Mouse (Mus musculus): Measurements from ENCODE around the gene Tmem143. TPM values are rescaled to one million over a fixed set of nuclear protein-coding genes. Genes with fewer than 3 reads are reported as not detected.
"Not testable (repeated sequence)": the region's sequence is repeated elsewhere in the genome, so short reads cannot be mapped to it uniquely, and the experiment has no call there.

Tmem143 gene
- polyA plus RNA-seq, 1 experiment from 2014 or later = 6.2 TPM

- Histone ChIP-seq H3K27ac (no peak overlapping the region), H3K4me1 (replicated peaks) (peaks cover 9% of the 10 kb centered on the region; the same call in 1 of the 2 replicates), H3K9me3 (no peaks in the 10 kb centered on the region; the same call in 1 of the 2 replicates), H3K36me3 (no peaks in the 10 kb centered on the region; the same call in 1 of the 2 replicates), H3K4me3 (no peak overlapping the region), H3K9ac (no peak overlapping the region), H3K27me3 (peaks cover 29% of the 10 kb centered on the region), H3K4me2 (peak overlapping the region; percentile 33; the same call in 1 of the 2 replicates)
- WGBS = 13% methylated on average over 19 of the region's 23 CpGs
- no peak for ATAC-seq (ENCODE audit: low FRiP score)
Observed at GRCm38 (mm10) chr7:45928626-45929295, 32.0 kb downstream of the Tmem143 start.

- 83% methylated on average over 1 of the region's 1 CpGs for WGBS
- no peaks in the 10 kb centered on the region; the same call in 1 of the 2 replicates for H3K9me3 ChIP-seq
- no peak overlapping the region for H3K9ac ChIP-seq
- H3K4me2 ChIP-seq = no peak overlapping the region
- H3K27me3 ChIP-seq = peaks cover 29% of the 10 kb centered on the region
- no peaks in the 10 kb centered on the region; the same call in 1 of the 2 replicates for H3K36me3 ChIP-seq
- H3K27ac ChIP-seq = no peak overlapping the region
- ATAC-seq (ENCODE audit: low FRiP score) = no peak
- no peak overlapping the region for H3K4me3 ChIP-seq
- 0 out of 2 replicates have a peak, but pooled peaks cover 3% of the 10 kb centered on the region for H3K4me1 ChIP-seq (replicated peaks)
Observed at GRCm38 (mm10) chr7:45929688-45930087, 32.9 kb downstream of the Tmem143 start.

DNA sequence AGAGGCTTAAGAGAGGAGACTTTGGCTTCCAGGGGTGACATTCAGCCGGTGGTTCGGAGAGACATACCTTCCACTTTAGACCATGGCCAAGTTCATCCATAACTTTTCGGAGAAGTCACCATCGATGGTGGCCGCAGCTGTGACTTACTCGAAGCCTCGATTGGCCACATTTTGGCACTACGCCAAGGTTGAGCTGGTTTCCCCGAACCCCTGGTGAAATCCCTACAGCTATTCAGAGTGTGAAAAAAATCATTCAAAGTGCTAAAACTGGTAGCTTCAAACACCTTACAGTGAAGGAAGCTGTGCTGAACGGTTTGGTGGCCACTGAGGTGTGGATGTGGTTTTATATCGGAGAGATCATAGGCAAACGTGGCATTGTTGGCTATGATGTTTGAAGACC lies 37.0 kb downstream of the Tmem143 start:
- not testable (repeated sequence) for H3K27ac ChIP-seq; H3K4me3 ChIP-seq; ATAC-seq (ENCODE audit: low FRiP score); H3K9me3 ChIP-seq; H3K27me3 ChIP-seq; H3K4me2 ChIP-seq; H3K36me3 ChIP-seq; H3K4me1 ChIP-seq (replicated peaks); H3K9ac ChIP-seq
- WGBS = 89% methylated on average over 12 of the region's 12 CpGs

DNA sequence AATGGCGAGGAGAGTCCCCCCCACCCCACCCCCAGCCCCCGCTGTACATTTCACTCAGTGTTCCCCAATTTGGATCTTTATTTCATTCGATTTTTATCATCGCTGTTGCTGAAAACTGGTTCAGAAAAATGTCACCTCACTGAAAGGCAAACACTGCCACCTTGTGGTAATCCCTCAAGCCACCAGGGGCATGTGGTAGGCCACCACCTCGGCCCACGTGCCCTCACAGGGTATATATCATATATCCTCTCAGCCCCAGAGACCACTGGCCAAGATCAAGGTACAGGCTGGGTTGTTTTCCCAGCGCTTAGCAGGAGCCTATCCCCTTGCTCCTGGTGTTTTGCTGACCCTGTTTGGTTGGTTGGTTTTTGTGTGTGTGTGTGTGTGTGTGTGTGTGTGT lies 38.4 kb downstream of the Tmem143 start:
- H3K4me1 ChIP-seq (replicated peaks) = no peaks in the 10 kb centered on the region
- no peaks in the 10 kb centered on the region for H3K36me3 ChIP-seq
- no peak overlapping the region for H3K4me2 ChIP-seq
- no peak for ATAC-seq (ENCODE audit: low FRiP score)
- H3K27me3 ChIP-seq = no peaks in the 10 kb centered on the region
- 31% methylated on average over 7 of the region's 7 CpGs for WGBS
- H3K27ac ChIP-seq = no peak overlapping the region
- no peaks in the 10 kb centered on the region; the same call in 1 of the 2 replicates for H3K9me3 ChIP-seq
- no peak overlapping the region for H3K4me3 ChIP-seq
- H3K9ac ChIP-seq = no peak overlapping the region

DNA sequence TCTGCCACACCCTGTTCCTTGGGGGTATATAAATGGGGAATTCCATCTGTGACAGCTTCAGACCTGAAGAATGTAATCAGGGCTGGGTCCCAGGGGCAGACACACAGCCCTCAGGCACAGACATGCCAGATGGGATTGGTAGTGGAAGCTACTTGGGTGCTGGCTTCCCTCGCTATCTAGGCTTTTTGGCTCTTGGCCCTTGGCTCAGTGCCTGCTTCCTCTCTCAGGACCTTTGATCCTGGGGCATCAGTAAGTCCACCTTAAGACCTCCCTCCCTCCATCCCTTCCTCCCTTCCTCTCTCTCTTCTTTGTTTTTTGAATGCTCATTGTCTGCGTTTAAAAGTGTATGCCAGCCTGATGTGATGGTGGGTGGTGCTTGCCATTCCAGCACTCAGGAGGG lies 43.1 kb downstream of the Tmem143 start:
- Histone ChIP-seq H3K4me2 (no peak overlapping the region), H3K4me1 (replicated peaks) (no peaks in the 10 kb centered on the region), H3K9ac (no peak overlapping the region), H3K27me3 (no peaks in the 10 kb centered on the region), H3K9me3 (no peaks in the 10 kb centered on the region), H3K36me3 (no peaks in the 10 kb centered on the region), H3K4me3 (no peak overlapping the region), H3K27ac (no peak overlapping the region)
- ATAC-seq (ENCODE audit: low FRiP score) = no peak
- 41% methylated on average over 2 of the region's 2 CpGs for WGBS

- H3K4me3 ChIP-seq = no peak overlapping the region
- H3K27me3 ChIP-seq = no peaks in the 10 kb centered on the region
- H3K27ac ChIP-seq = no peak overlapping the region
- ATAC-seq (ENCODE audit: low FRiP score) = no peak
- H3K36me3 ChIP-seq = no peaks in the 10 kb centered on the region
- 90% methylated on average over 9 of the region's 9 CpGs for WGBS
- no peaks in the 10 kb centered on the region for H3K4me1 ChIP-seq (replicated peaks)
- H3K4me2 ChIP-seq = no peak overlapping the region
- no peak overlapping the region for H3K9ac ChIP-seq
- H3K9me3 ChIP-seq = no peaks in the 10 kb centered on the region
Observed at GRCm38 (mm10) chr7:45941986-45942385, 45.2 kb downstream of the Tmem143 start.

DNA sequence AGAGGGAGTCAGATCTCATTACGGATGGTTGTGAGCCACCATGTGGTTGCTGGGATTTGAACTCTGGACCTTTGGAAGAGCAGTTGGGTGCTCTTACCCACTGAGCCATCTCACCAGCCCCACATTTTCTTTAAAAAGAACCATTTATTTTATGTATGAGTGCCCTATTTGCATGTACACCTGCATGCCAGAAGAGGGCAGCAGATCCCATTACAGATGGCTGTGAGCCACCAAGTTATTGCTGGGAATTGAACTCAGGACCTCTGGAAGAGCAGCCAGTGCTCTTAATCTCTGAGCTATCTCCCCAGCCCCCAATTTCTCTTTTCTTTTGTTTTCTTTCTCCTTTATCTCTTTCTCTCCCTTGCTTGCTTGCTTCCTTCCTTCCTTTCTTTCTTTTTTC lies 46.5 kb downstream of the Tmem143 start:
- H3K9ac ChIP-seq; H3K27ac ChIP-seq; H3K4me3 ChIP-seq; H3K4me2 ChIP-seq; ATAC-seq (ENCODE audit: low FRiP score); H3K9me3 ChIP-seq; H3K36me3 ChIP-seq; H3K27me3 ChIP-seq; H3K4me1 ChIP-seq (replicated peaks): not testable (repeated sequence)
- 78% methylated on average over 1 of the region's 1 CpGs for WGBS

DNA sequence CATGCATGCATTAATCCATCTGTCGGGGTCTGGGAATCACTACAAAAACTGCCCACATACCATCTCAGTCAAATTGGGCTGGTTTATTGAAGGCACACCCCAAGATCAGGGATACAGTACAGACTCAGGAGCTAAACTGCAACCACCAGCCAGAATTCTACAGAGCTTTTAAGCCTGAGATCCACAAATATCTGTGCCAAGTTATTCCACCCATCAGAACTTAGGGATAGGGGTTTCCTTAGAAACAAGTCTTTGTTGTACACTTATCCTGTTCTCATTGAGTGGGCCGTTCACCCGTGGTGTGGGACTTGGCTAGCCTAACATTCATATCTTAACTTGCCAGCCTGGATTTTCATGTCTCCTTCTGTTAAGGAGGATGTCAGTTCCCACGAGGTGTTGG lies 52.3 kb downstream of the Tmem143 start:
- no peaks in the 10 kb centered on the region for H3K36me3 ChIP-seq
- H3K4me1 ChIP-seq (replicated peaks) = no peaks in the 10 kb centered on the region
- ATAC-seq (ENCODE audit: low FRiP score) = no peak
- 82% methylated on average over 4 of the region's 4 CpGs for WGBS
- H3K27ac ChIP-seq = no peak overlapping the region
- H3K27me3 ChIP-seq = no peaks in the 10 kb centered on the region
- no peak overlapping the region for H3K4me2 ChIP-seq
- H3K9me3 ChIP-seq = no peaks in the 10 kb centered on the region
- no peak overlapping the region for H3K9ac ChIP-seq
- no peak overlapping the region for H3K4me3 ChIP-seq

DNA sequence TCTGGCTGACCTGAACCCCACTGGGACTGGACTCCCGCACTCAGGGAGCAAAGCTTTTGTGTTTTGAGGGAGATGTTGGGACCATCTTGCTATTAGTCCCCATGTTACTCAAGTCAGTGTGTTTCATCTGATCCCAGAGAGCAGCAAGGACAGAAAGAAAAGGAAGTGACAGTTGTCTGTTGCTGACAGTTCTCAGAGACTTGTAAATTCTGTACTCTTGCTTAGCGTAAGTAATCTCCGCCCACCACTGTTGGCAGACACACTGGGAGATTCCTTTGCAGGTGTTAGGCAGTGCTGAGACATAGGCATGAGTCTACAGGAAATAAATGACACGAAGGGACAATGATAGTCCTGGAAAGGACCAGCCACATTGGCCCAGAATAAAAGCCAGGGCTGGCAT lies 59.9 kb downstream of the Tmem143 start:
- 72% methylated on average over 4 of the region's 4 CpGs for WGBS
- Histone ChIP-seq H3K27ac (no peak overlapping the region), H3K9me3 (no peaks in the 10 kb centered on the region), H3K9ac (no peak overlapping the region), H3K36me3 (no peaks in the 10 kb centered on the region), H3K27me3 (no peaks in the 10 kb centered on the region), H3K4me3 (no peak overlapping the region), H3K4me1 (replicated peaks) (no peaks in the 10 kb centered on the region), H3K4me2 (no peak overlapping the region)
- no peak for ATAC-seq (ENCODE audit: low FRiP score)

Other genes with a start within 250 kb of the Tmem143 start
- 0.09 and 0.38 TPM in 2 replicates for gene Fut2, start 230.5 kb upstream of the Tmem143 start, polyA plus RNA-seq (2015; fragmentation: Nextera tagmentation; extraction: Ambion mirVana)
- 2.3 and 2.6 TPM in 2 replicates for gene Ntn5, start 212.9 kb upstream of the Tmem143 start, polyA plus RNA-seq (2015; fragmentation: Nextera tagmentation; extraction: Ambion mirVana)
- gene Sec1, start 202.5 kb upstream of the Tmem143 start, polyA plus RNA-seq (2015; fragmentation: Nextera tagmentation; extraction: Ambion mirVana) = 0.40 and 0.86 TPM in 2 replicates
- 38.5 and 41.6 TPM in 2 replicates for gene Car11, start 197.1 kb upstream of the Tmem143 start, polyA plus RNA-seq (2015; fragmentation: Nextera tagmentation; extraction: Ambion mirVana)
- 2.9 and 3.6 TPM in 2 replicates for gene Dbp, start 191.9 kb upstream of the Tmem143 start, polyA plus RNA-seq (2015; fragmentation: Nextera tagmentation; extraction: Ambion mirVana)
- 626 and 633 TPM in 2 replicates for gene Rpl18, start 181.5 kb upstream of the Tmem143 start, polyA plus RNA-seq (2015; fragmentation: Nextera tagmentation; extraction: Ambion mirVana)
- gene Sphk2, start 178.9 kb upstream of the Tmem143 start, polyA plus RNA-seq (2015; fragmentation: Nextera tagmentation; extraction: Ambion mirVana) = 24.1 and 25.0 TPM in 2 replicates
- 0.48 and 0.83 TPM in 2 replicates for gene Fam83e, start 175.7 kb upstream of the Tmem143 start, polyA plus RNA-seq (2015; fragmentation: Nextera tagmentation; extraction: Ambion mirVana)
- not detected in 2 replicates for gene Spaca4, start 171.1 kb upstream of the Tmem143 start, polyA plus RNA-seq (2015; fragmentation: Nextera tagmentation; extraction: Ambion mirVana)
- gene Lmtk3, start 113.2 kb upstream of the Tmem143 start, polyA plus RNA-seq (2015; fragmentation: Nextera tagmentation; extraction: Ambion mirVana) = 21.1 and 22.8 TPM in 2 replicates
- 5.2 and 5.3 TPM in 2 replicates for gene Sult2b1, start 112.3 kb upstream of the Tmem143 start, polyA plus RNA-seq (2015; fragmentation: Nextera tagmentation; extraction: Ambion mirVana)
- 327 and 333 TPM in 2 replicates for gene Cyth2, start 82.4 kb upstream of the Tmem143 start, polyA plus RNA-seq (2015; fragmentation: Nextera tagmentation; extraction: Ambion mirVana)
- gene Kcnj14, start 72.2 kb upstream of the Tmem143 start, polyA plus RNA-seq (2015; fragmentation: Nextera tagmentation; extraction: Ambion mirVana) = 0.50 and 0.81 TPM in 2 replicates
- 37.5 and 40.3 TPM in 2 replicates for gene Grwd1, start 66.0 kb upstream of the Tmem143 start, polyA plus RNA-seq (2015; fragmentation: Nextera tagmentation; extraction: Ambion mirVana)
- 40.6 and 45.7 TPM in 2 replicates for gene Kdelr1, start 24.2 kb upstream of the Tmem143 start, polyA plus RNA-seq (2015; fragmentation: Nextera tagmentation; extraction: Ambion mirVana)
- gene Grin2d, start 18.6 kb upstream of the Tmem143 start, polyA plus RNA-seq (2015; fragmentation: Nextera tagmentation; extraction: Ambion mirVana) = 1.5 and 1.6 TPM in 2 replicates
- gene Syngr4, start 227 bp upstream of the Tmem143 start, polyA plus RNA-seq (2015; fragmentation: Nextera tagmentation; extraction: Ambion mirVana) = 0.17 and 0.36 TPM in 2 replicates
- 33.7 and 45.9 TPM in 2 replicates for gene Emp3, start 24.5 kb downstream of the Tmem143 start, polyA plus RNA-seq (2015; fragmentation: Nextera tagmentation; extraction: Ambion mirVana)
- gene Ccdc114, start 27.1 kb downstream of the Tmem143 start, polyA plus RNA-seq (2015; fragmentation: Nextera tagmentation; extraction: Ambion mirVana) = 4.9 and 7.6 TPM in 2 replicates
- 0.23 and 0.40 TPM in 2 replicates for gene Abcc6, start 133.4 kb downstream of the Tmem143 start, polyA plus RNA-seq (2015; fragmentation: Nextera tagmentation; extraction: Ambion mirVana)
- gene Nomo1, start 136.8 kb downstream of the Tmem143 start, polyA plus RNA-seq (2015; fragmentation: Nextera tagmentation; extraction: Ambion mirVana) = 37.2 and 37.7 TPM in 2 replicates
- 0.88 and 1.6 TPM in 2 replicates for gene Kcnj11, start 203.8 kb downstream of the Tmem143 start, polyA plus RNA-seq (2015; fragmentation: Nextera tagmentation; extraction: Ambion mirVana)

Data from hindbrain, embryonic 13.5 days (tissue).